Mouse (Mus musculus): ENCODE data around the gene Polr2e.

The Polr2e gene

DNA sequence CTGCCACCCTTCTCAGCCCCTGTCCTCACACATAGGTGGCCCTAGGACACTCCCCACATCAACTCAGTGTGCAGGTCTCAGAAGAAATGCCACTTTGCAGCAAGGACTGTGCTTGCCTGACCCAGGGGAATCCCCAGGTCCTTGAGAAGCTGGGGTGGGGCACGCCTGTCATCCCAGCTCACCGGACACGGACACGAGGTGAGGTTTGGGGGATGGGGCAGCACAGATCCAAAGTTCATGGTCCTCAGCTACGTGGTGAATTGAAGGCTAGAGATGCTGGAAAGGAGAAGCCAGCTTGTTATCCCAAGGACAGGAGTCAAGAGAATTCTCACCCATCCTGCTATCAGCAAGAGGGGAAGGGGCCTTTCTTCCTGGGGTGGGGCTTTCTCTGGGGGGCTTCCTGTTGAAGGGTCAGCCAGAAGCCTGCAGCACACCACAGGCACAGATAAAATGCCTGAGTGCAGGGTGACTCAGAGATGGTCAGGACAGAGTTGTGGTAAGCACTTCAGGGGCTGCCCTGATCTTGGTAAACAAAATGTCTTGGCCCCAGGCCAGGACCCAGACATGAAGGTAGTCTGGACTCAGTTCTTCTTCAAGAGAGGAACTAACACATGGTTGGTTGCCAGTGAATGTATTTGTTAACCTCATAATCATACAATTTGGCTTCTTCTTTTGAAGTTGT lies 6.7 kb downstream of the Polr2e start:
- CTCF ChIA-PET = interaction anchor here in 3 of 4 experiments (0.6 to 2.3 kb wide), 8 partner anchors 9 to 628 kb away, joined by 3 to 16 read pairs (median 3); partner anchors contain the start of genes Fgf22 (in 1 of the 3) and Tmem259 (in 1 of the 3)
- POLR2A ChIA-PET = interaction anchor here (0.5 to 29.7 kb wide), 30 partner anchors 9 to 232 kb away, joined by 3 to 849 read pairs (median 6); partner anchors contain the start of genes Gpx4 (in 3 of the 4), Wdr18 (in 2 of the 4), Arhgap45 (in 1 of the 4) and Cbarp (in 1 of the 4)

DNA sequence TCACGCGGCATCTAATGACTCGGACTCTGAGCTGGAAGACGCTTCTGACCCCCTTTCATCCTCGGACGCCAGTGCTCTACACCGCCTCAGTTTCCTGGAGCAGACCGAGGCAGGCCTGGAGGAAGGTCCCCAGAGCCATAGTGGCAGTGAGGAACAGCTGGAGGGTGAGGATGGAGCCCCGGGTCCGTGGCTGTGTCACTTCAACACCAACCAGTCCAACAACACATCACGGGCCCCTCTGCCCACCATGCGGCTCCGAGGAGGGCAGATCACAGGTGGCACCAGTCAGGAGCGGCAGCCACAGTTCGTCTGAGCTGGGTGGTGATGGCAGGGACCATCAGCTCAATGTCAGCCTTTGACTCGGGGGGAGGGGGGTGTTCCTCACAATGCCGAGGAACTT lies 8.9 kb downstream of the Polr2e start:
- ChIA-PET POLR2A (interaction anchor here (0.6 to 29.7 kb wide), 21 partner anchors 11 to 807 kb away, joined by 3 to 849 read pairs (median 6); partner anchors contain the start of genes Gpx4 (in 3 of the 4), Tmem259 (in 2 of the 4), Arhgap45 (in 1 of the 4) and Polr2e (in 1 of the 4)), CTCF (interaction anchor here in 3 of 4 experiments (0.6 to 1.8 kb wide), 8 partner anchors 10 to 560 kb away, joined by 3 to 9 read pairs (median 4); partner anchors contain the start of gene Abhd17a (in 1 of the 3))

GRCm38 (mm10) chr10:80030191-80030590 lies 9.4 kb downstream of the Polr2e start:
- ChIA-PET POLR2A (interaction anchor here (0.6 to 29.7 kb wide), 19 partner anchors 11 to 831 kb away, joined by 3 to 849 read pairs (median 4); partner anchors contain the start of genes Gpx4 (in 3 of the 4), Tmem259 (in 2 of the 4), Arhgap45 (in 1 of the 4) and Polr2e (in 1 of the 4)), CTCF (interaction anchor here in 3 of 4 experiments (0.6 to 3.6 kb wide), 5 partner anchors 27 to 560 kb away, joined by 3 to 13 read pairs (median 5); partner anchors contain the start of gene Abhd17a (in 1 of the 3))

- CTCF ChIA-PET = interaction anchor here in 2 of 4 experiments (0.5 to 3.6 kb wide), 11 partner anchors 9 to 290 kb away, joined by 3 to 13 read pairs (median 3); partner anchors contain the start of genes Tmem259 (in 2 of the 2) and Arhgap45 (in 1 of the 2)
- POLR2A ChIA-PET = interaction anchor here (0.5 to 29.7 kb wide), 46 partner anchors 8 to 888 kb away, joined by 3 to 849 read pairs (median 5); partner anchors contain the start of genes Arhgap45 (in 3 of the 4), Gpx4 (in 3 of the 4), Polr2e (in 2 of the 4) and Tmem259 (in 2 of the 4)
Measured at GRCm38 (mm10) chr10:80028521-80028846, 11.1 kb downstream of the Polr2e start.

DNA sequence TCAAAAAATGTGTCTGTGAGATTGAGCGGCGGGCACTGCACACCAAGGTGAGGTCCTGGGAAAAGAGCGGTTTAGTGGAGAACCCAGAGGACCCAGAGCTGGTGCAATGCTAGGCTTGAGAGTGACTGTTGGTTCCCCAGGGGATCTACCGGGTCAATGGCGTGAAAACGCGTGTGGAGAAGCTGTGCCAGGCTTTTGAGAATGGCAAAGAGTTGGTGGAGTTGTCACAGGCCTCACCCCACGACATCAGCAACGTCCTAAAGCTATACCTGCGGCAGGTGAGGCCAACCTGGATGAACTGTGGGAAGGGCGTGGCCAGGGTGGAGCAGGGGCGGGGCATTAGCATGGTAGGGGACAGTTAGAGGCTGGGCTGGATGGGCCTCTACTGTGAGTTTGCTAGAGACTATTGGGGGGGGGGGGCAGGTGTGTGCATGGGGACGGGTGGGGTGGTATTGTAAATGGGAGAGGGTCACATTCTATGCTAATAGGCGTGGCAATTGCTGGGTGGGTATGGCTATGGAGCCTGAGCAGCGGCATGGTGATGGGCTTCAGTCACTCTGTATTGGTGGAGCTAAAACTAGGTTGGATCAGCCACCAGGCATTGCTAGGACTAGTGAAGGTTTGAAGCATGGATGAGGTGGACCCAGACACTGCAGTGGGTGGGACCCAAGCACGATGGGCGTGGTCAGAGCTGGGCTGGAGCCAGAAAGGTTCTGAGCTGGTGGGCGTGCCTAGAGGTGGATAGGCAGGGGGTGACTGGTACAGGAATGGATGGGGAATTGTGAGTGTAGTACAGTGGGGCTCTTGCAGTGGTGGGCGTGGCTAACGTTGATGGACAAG lies 11.7 kb downstream of the Polr2e start:
- ChIA-PET POLR2A (interaction anchor here (0.5 to 29.7 kb wide), 56 partner anchors 7 to 301 kb away, joined by 3 to 849 read pairs (median 4); partner anchors contain the start of genes Arhgap45 (in 3 of the 4), Gpx4 (in 3 of the 4), Polr2e (in 2 of the 4) and Tmem259 (in 2 of the 4)), CTCF (interaction anchor here in 2 of 4 experiments (0.5 to 3.6 kb wide), 11 partner anchors 8 to 289 kb away, joined by 3 to 13 read pairs (median 3); partner anchors contain the start of gene Tmem259 (in 2 of the 2))

DNA sequence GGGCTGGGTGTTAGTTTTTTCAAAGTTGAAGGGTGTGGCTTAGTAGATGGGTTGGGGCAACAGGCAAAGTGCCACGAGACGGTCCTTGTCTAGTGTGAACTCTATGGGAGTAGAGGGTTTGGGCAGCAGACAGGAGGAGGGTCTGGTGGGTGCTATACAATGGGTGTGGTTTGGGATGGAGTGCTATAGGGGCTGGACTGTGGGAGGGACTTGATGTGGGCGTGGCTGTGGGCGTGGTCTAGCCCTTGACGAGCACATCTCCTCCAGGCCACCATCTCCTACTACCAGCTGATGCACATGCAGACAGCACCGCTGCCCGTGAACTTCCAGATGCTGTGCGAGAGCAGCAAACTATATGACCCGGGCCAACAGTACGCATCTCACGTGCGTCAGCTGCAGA lies 13.7 kb downstream of the Polr2e start:
- CTCF ChIA-PET = interaction anchor here in 1 of 4 experiments (0.7 to 2.8 kb wide), 3 partner anchors 12 to 42 kb away, joined by 3 to 9 read pairs (median 3); partner anchors contain the start of gene Tmem259
- POLR2A ChIA-PET = interaction anchor here in 3 of 4 experiments (0.6 to 29.7 kb wide), 24 partner anchors 8 to 348 kb away, joined by 3 to 849 read pairs (median 4); partner anchors contain the start of genes Tmem259 (in 3 of the 3), Arhgap45 (in 2 of the 3), Gpx4 (in 2 of the 3) and Polr2e (in 2 of the 3)

- POLR2A ChIA-PET = interaction anchor here in 3 of 4 experiments (0.6 to 29.7 kb wide), 15 partner anchors 9 to 348 kb away, joined by 3 to 849 read pairs (median 7); partner anchors contain the start of genes Arhgap45 (in 2 of the 3), Gpx4 (in 2 of the 3), Polr2e (in 2 of the 3) and Tmem259 (in 1 of the 3)
- CTCF ChIA-PET = interaction anchor here in 1 of 4 experiments (2.8 kb wide), 1 partner anchor 41 kb away, joined by 9 read pairs; the partner anchor contains the start of gene Tmem259
Measured at GRCm38 (mm10) chr10:80025463-80025862, 14.1 kb downstream of the Polr2e start.

GRCm38 (mm10) chr10:80025044-80025347 lies 14.6 kb downstream of the Polr2e start:
- POLR2A ChIA-PET = interaction anchor here in 2 of 4 experiments (0.9 to 25.5 kb wide), 6 partner anchors 8 to 40 kb away, joined by 3 to 641 read pairs (median 33); partner anchors contain the start of genes Arhgap45 (in 2 of the 2), Gpx4 (in 1 of the 2), Polr2e (in 1 of the 2) and Tmem259 (in 1 of the 2)
- CTCF ChIA-PET = interaction anchor here in 1 of 4 experiments (2.8 kb wide), 1 partner anchor 41 kb away, joined by 9 read pairs; the partner anchor contains the start of gene Tmem259

GRCm38 (mm10) chr10:80024229-80025043 lies 15.2 kb downstream of the Polr2e start:
- ChIA-PET POLR2A (interaction anchor here in 3 of 4 experiments (0.6 to 25.5 kb wide), 12 partner anchors 8 to 187 kb away, joined by 3 to 641 read pairs (median 4); partner anchors contain the start of genes Arhgap45 (in 2 of the 3), Cirbp (in 1 of the 3), Gpx4 (in 1 of the 3) and Polr2e (in 1 of the 3)), CTCF (interaction anchor here in 3 of 4 experiments (0.6 to 2.8 kb wide), 3 partner anchors 9 to 40 kb away, joined by 3 to 16 read pairs (median 9); partner anchors contain the start of gene Tmem259 (in 1 of the 3))

DNA sequence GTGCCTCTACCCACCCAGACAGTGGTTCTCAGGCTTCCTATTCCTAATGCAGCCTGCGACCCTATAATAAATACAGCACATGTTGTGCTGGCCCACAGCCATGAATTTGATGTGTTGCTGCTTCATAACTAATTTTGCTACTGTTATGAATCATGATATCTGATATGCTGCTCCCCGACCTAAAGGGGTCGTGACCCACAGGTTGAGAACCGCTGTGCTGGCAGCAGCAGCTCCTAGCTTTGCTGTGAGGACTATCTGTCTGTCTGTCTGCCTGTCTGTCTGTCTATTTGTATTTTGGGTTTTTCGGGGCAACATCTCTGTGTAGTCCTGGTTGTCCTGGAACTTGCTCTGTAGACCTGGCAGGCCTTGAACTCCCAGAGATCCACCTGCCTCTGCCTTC lies 15.8 kb downstream of the Polr2e start:
- ChIA-PET CTCF (interaction anchor here in 3 of 4 experiments (0.6 to 0.9 kb wide), 6 partner anchors 9 to 241 kb away, joined by 3 to 16 read pairs (median 3); no protein-coding TSS in a partner anchor), POLR2A (interaction anchor here in 3 of 4 experiments (0.6 to 25.5 kb wide), 10 partner anchors 7 to 188 kb away, joined by 3 to 641 read pairs (median 4); partner anchors contain the start of genes Arhgap45 (in 1 of the 3), Cirbp (in 1 of the 3), Gpx4 (in 1 of the 3) and Polr2e (in 1 of the 3))

DNA sequence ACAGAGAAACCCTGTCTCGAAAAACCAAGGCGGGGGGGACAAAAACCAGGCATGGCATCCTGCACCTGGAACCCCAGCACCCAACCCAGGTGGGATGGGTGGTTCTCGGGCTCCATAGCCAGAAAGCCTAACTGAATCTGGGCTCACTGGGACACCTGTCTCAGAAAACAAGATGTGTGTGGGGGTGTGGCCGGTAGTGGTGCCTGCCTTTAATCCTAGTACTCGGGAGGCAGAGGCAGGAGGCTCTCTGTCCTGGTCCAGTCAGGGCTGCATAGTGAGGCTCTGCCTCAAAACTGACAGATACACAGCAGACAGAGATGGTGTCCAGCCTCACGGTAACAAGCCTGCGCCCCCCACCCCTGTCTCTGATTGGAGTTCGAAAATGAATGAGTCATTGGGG lies 16.8 kb downstream of the Polr2e start:
- CTCF ChIA-PET = interaction anchor here in 2 of 4 experiments (0.6 to 0.9 kb wide), 3 partner anchors 32 to 1979 kb away, joined by 3 to 14 read pairs (median 4); no protein-coding TSS in a partner anchor
- POLR2A ChIA-PET = interaction anchor here (0.6 to 25.5 kb wide), 6 partner anchors 8 to 27 kb away, joined by 3 to 641 read pairs (median 6); partner anchors contain the start of genes Gpx4 (in 1 of the 4) and Polr2e (in 1 of the 4)

- ChIA-PET POLR2A (no interaction called here), CTCF (no interaction called here)
Measured at GRCm38 (mm10) chr10:80022164-80022563, 17.4 kb downstream of the Polr2e start.

DNA sequence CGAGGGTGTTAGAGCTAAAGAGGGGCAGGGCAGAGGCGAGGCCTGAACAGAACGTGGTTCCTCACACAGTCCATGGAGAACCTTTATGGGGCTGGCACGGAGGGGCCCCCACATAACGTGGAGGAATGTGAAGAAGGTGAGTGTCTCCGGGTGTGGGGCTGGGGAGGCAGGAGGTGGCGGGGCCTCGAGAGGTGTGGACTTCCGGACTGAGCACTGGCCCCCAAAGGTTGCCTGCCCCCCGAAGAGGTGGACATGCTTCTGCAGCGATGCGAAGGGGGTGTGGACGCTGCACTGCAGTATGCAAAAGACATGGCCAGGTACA lies 18.3 kb downstream of the Polr2e start:
- POLR2A ChIA-PET = interaction anchor here in 3 of 4 experiments (0.8 to 9.6 kb wide), 15 partner anchors 9 to 147 kb away, joined by 3 to 102 read pairs (median 4); partner anchors contain the start of gene Wdr18 (in 1 of the 3)
- CTCF ChIA-PET = interaction anchor here (0.6 to 1.2 kb wide), 13 partner anchors 10 to 977 kb away, joined by 3 to 9 read pairs (median 3); partner anchors contain the start of gene Stk11 (in 1 of the 4)

DNA sequence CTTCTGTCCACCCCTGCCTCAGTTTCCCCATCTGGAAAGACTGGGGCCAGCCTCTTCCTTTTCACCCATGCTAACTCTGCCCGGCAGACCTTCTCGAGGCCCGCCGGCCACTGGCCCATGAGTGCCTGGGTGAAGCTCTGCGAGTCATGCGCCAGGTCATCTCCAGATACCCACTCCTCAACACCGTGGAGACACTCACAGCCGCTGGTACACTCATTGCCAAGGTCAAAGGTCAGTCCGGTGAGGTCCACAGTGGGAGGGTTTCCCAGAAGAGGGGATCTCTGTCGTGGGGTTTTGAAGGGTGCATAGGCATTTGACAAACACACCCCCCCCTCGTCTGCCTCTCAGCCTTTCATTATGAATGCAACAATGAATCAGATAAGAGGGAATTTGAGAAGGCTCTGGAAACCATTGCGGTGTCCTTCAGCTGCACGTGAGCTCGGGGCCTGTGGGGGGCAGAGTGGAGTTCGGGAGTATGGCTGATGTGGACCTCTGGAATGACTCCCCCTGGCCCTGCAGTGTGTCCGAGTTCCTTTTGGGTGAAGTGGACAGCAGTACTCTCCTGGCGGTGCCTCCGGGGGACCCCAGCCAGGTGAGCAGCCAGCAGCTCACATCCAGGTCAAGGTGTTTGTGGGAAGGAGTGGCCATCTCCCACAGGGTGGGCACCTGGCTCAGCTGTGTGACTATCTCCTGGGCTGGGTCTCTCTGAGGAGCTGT lies 18.8 kb downstream of the Polr2e start:
- POLR2A ChIA-PET = interaction anchor here in 3 of 4 experiments (0.8 to 9.6 kb wide), 23 partner anchors 8 to 147 kb away, joined by 3 to 102 read pairs (median 5); partner anchors contain the start of genes Med16 (in 1 of the 3) and Wdr18 (in 1 of the 3)
- CTCF ChIA-PET = interaction anchor here (0.6 to 1.8 kb wide), 14 partner anchors 10 to 978 kb away, joined by 3 to 9 read pairs (median 3); partner anchors contain the start of gene Stk11 (in 1 of the 4)

GRCm38 (mm10) chr10:80020191-80020590 lies 19.4 kb downstream of the Polr2e start:
- ChIA-PET CTCF (interaction anchor here in 1 of 4 experiments (0.7 to 1.8 kb wide), 5 partner anchors 16 to 32 kb away, joined by 3 to 8 read pairs (median 3); no protein-coding TSS in a partner anchor), POLR2A (interaction anchor here in 3 of 4 experiments (0.8 to 9.6 kb wide), 24 partner anchors 8 to 148 kb away, joined by 3 to 102 read pairs (median 5); partner anchors contain the start of genes Med16 (in 1 of the 3) and Wdr18 (in 1 of the 3))
